Mouse (Mus musculus): ENCODE measurements around the gene Ccdc69.

- TF ChIP-seq USF1 (IDR thresholded peaks at IDR 0.05; ENCODE audit: low read depth), result no peak
- no peak for TF ChIP-seq MYOD1 (IDR thresholded peaks at IDR 0.05; ENCODE audit: control insufficient read depth, insufficient read length, low read depth)
- TF ChIP-seq CTCF (IDR thresholded peaks at IDR 0.05; ENCODE audit: control insufficient read depth, insufficient read depth, insufficient read length), result no peak
Measured at GRCm38 (mm10) chr11:55017201-55017600, 60.7 kb downstream of the Ccdc69 start.
